Mouse (Mus musculus) thymus, adult 2 months (tissue): Measurements from ENCODE around the gene Nos3.

Experiments used
- CTCF ChIP-seq: fragments of 200-500 bp; IDR thresholded peaks from 2 replicates; pipeline ENCODE4 v1.5.1; 2012; ENCODE audit warnings: mild to moderate bottlenecking, control low read depth, low read length, moderate library complexity, borderline replicate concordance; ENCODE audit not compliant: control insufficient read depth, poor library complexity, insufficient read depth; ENCODE audit errors: extremely low read depth
- POLR2A ChIP-seq: fragments of 200-500 bp; IDR thresholded peaks from 2 replicates; pipeline ENCODE4 v1.6.1; 2012; ENCODE audit warnings: mild to moderate bottlenecking, low read length, control low read depth, moderate library complexity; ENCODE audit not compliant: control insufficient read depth, poor library complexity, insufficient read depth; ENCODE audit errors: extremely low read depth

GRCm38 (mm10) chr5:24424004-24424781, 59.6 kb downstream of the Nos3 start:
- TF ChIP-seq CTCF (no peak), POLR2A (no peak)
